Mouse (Mus musculus): ENCODE data around the gene Cidec. TPM values are rescaled to one million over a fixed set of nuclear protein-coding genes. Genes with fewer than 3 reads are reported as not detected.

The Cidec gene
- total and polyA plus RNA-seq, 3 experiments = not detected

DNA sequence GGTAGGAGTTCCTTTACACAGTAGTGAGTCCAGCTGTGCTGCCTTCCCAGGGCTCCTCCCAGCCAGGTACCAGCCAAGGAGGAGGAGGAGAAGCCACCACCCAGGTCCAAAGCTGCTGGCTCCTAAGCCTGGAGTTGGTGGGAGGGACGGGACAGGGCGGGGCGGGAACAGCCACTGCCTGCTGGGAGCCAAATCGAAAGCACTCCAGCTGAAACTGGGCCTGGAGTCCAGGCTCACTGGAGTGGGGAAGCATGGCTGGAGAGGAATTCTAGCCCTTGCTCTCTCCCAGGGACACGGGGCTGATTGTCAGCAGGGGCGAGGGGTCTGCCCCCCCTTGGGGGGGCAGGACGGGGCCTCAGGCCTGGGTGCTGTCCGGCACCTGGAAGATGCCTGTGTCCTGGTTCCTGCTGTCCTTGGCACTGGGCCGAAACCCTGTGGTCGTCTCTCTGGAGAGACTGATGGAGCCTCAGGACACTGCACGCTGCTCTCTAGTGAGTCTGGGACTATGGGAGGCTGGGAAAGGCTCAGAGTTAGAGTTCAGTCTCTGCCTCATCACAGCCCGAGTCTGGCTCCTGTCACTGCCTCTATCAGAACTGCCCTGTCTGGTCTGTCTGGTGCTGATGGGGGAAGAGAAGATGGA is 35.9 kb upstream of the Cidec start, which contains the start of gene Il17rc:
TSS of gene Il17rc (plus strand) at position 131 of the 640 bp plus-strand sequence.
- H3K4me3 ChIP-seq (ENCODE audit: control insufficient read depth in 1 of 2, insufficient read depth in 1 of 2, low read depth in 2 of 2, low read length in 2 of 2) = no peak within 1 kb of the TSS
- 0 out of 4 replicates have a peak, but pooled peaks cover 0 to 2% of the 10 kb centered on the region in 2 experiments for H3K27me3 ChIP-seq (ENCODE audit: control insufficient read depth in 1 of 2, insufficient read depth in 2 of 2, low read length in 2 of 2)
- no peak within 1 kb of the TSS for H3K9ac ChIP-seq (ENCODE audit: control insufficient read depth, low read depth, low read length, poor library complexity, severe bottlenecking)

DNA sequence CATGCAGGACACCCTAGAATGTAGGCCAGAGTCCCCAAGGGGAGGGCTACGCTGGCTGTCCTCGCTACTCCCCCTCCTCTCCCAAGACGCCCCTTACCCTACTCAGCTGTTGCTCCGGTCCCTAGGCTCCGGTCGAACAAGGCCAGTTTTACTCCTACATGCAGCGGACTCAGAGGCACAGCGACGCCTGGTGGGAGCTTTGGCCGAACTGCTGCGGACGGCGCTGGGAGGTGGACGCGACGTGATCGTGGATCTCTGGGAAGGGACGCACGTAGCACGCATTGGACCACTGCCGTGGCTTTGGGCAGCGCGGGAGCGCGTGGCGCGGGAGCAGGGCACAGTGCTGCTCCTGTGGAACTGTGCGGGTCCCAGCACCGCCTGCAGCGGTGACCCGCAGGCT is 33.9 kb upstream of the Cidec start:
- H3K27me3 ChIP-seq (ENCODE audit: control insufficient read depth in 1 of 2, insufficient read depth in 2 of 2, low read length in 2 of 2) = no peaks in the 10 kb centered on the region
- no peaks in the 10 kb centered on the region for H3K79me2 ChIP-seq (ENCODE audit: control insufficient read depth, insufficient read depth, low read length, poor library complexity)
- no peaks in the 10 kb centered on the region; a peak in 1 of 4 replicates for H3K36me3 ChIP-seq (ENCODE audit: control insufficient read depth in 1 of 2, insufficient read depth in 2 of 2, low read length in 2 of 2)
- no peak overlapping the region for H3K4me3 ChIP-seq (ENCODE audit: control insufficient read depth in 1 of 2, insufficient read depth in 1 of 2, low read depth in 2 of 2, low read length in 2 of 2)
- no peak for DNase-seq (ENCODE audit: low read depth, low spot score)
- no peak overlapping the region for H3K27ac ChIP-seq (ENCODE audit: control insufficient read depth, low read depth, low read length)
- no peaks in the 10 kb centered on the region for H3K9me3 ChIP-seq (replicated peaks; ENCODE audit: insufficient read depth, low read length)
- TF ChIP-seq NELFE (IDR thresholded peaks at IDR 0.05; ENCODE audit: low read depth, low read length) = no peak
- TF ChIP-seq USF2 (IDR thresholded peaks at IDR 0.05; ENCODE audit: borderline replicate concordance in 1 of 2, insufficient read depth in 1 of 2, low read depth in 1 of 2, low read length in 2 of 2) = no peak
- no peak for TF ChIP-seq USF1 (IDR thresholded peaks at IDR 0.05; ENCODE audit: low read depth, low read length)
- no peak for TF ChIP-seq ZNF384 (IDR thresholded peaks at IDR 0.05; ENCODE audit: low read depth, low read length)
- TF ChIP-seq ZMIZ1 (IDR thresholded peaks at IDR 0.05; ENCODE audit: low read depth, low read length) = no peak
- TF ChIP-seq HCFC1 (IDR thresholded peaks at IDR 0.05; ENCODE audit: low read depth, low read length) = no peak
- TF ChIP-seq SIN3A (IDR thresholded peaks at IDR 0.05; ENCODE audit: low read length) = no peak
- no peak for TF ChIP-seq JUND (IDR thresholded peaks at IDR 0.05; ENCODE audit: low read depth, low read length)
- no peak for TF ChIP-seq EP300 (IDR thresholded peaks at IDR 0.05; ENCODE audit: low read depth in 1 of 2, low read length in 2 of 2)
- no peak for TF ChIP-seq GATA1 (IDR thresholded peaks at IDR 0.05; ENCODE audit: low read depth, low read length)
- no peak for TF ChIP-seq SMC3 (IDR thresholded peaks at IDR 0.05; ENCODE audit: low read depth, low read length)
- TF ChIP-seq TBP (IDR thresholded peaks at IDR 0.05; ENCODE audit: low read depth, low read length) = no peak
- no peak for TF ChIP-seq E2F4 (IDR thresholded peaks at IDR 0.05; ENCODE audit: borderline replicate concordance, low read depth, low read length)
- no peak for TF ChIP-seq POLR2AphosphoS2 (IDR thresholded peaks at IDR 0.05; ENCODE audit: low read length)
- no peak for TF ChIP-seq MXI1 (IDR thresholded peaks at IDR 0.05; ENCODE audit: low read depth, low read length)
- no peak for TF ChIP-seq MAZ (IDR thresholded peaks at IDR 0.05; ENCODE audit: low read depth, low read length)
- TF ChIP-seq TAL1 (IDR thresholded peaks at IDR 0.05; ENCODE audit: low read length) = no peak
- TF ChIP-seq RAD21 (IDR thresholded peaks at IDR 0.05; ENCODE audit: low read depth, low read length) = no peak
- no peak for TF ChIP-seq ELF1 (IDR thresholded peaks at IDR 0.05; ENCODE audit: low read depth, low read length)
- TF ChIP-seq ZC3H11A (IDR thresholded peaks at IDR 0.05; ENCODE audit: low read depth, low read length) = no peak
- H3K9ac ChIP-seq (ENCODE audit: control insufficient read depth, low read depth, low read length, poor library complexity, severe bottlenecking) = no peak overlapping the region
- H3K4me1 ChIP-seq (ENCODE audit: control insufficient read depth in 1 of 2, insufficient read depth in 2 of 2, low read length in 2 of 2) = peaks cover 4 to 14% of the 10 kb centered on the region in 2 experiments; a peak in 3 of 4 replicates

More for the DNA sequence above, 35.9 kb upstream of the Cidec start, which contains the start of gene Il17rc:
- Histone ChIP-seq H3K27ac (ENCODE audit: control insufficient read depth, low read depth, low read length) (no peak within 1 kb of the TSS), H3K36me3 (ENCODE audit: control insufficient read depth in 1 of 2, insufficient read depth in 2 of 2, low read length in 2 of 2) (no peaks in the 10 kb centered on the region; a peak in 1 of 4 replicates), H3K79me2 (ENCODE audit: control insufficient read depth, insufficient read depth, low read length, poor library complexity) (no peaks in the 10 kb centered on the region), H3K4me1 (ENCODE audit: control insufficient read depth in 1 of 2, insufficient read depth in 2 of 2, low read length in 2 of 2) (peaks cover 4 to 14% of the 10 kb centered on the region in 2 experiments; a peak in 3 of 4 replicates), H3K9me3 (replicated peaks; ENCODE audit: insufficient read depth, low read length) (no peaks in the 10 kb centered on the region)
- no peak for TF ChIP-seq NRF1 (IDR thresholded peaks at IDR 0.05; ENCODE audit: insufficient read depth, low read depth, low read length, poor library complexity, severe bottlenecking)
- TF ChIP-seq HCFC1 (IDR thresholded peaks at IDR 0.05; ENCODE audit: low read depth, low read length) = no peak
- TF ChIP-seq MYC (IDR thresholded peaks at IDR 0.05; ENCODE audit: low read depth, low read length) = no peak
- TF ChIP-seq POLR2A (IDR thresholded peaks at IDR 0.05; ENCODE audit: control insufficient read depth in 1 of 2, insufficient read depth in 1 of 2, low read depth in 1 of 2, low read length in 2 of 2, poor library complexity in 1 of 2) = no peak
- TF ChIP-seq ETS1 (IDR thresholded peaks at IDR 0.05; ENCODE audit: low read depth, low read length) = no peak
- TF ChIP-seq CTCF (IDR thresholded peaks at IDR 0.05 in 2 of 3, conservative IDR thresholded peaks at IDR 0.05 in 1 of 3; ENCODE audit: control insufficient read depth in 1 of 3, insufficient read depth in 1 of 3, low read depth in 2 of 3, low read length in 3 of 3, poor library complexity in 1 of 3, severe bottlenecking in 1 of 3) = no peak
- DNase-seq (ENCODE audit: low read depth, low spot score) = no peak

All from MEL (cell line).